In the genomic region with DNA sequence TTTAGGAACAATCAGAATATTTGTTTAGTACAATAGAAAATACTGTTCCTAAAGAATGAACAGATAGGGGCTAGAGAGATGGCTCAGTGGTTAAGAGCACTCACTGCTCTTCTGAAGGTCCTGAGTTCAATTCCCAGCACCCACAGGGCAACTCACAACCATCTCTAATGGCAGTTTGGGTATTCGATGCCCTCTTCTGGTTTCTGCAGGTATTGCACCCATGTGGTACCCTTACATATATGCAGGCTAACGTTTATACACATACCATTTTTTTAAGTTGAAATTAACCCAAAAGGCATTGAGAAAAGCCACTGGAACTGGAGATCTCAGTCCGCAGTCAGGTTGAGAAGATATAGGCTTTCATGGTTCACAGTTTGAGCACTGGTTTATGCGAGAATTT, we compare ENCODE assay signal across 17 mouse cellular contexts.
DNase-seq lines count a peak whose midpoint lies in the region; TF ChIP-seq lines count a peak whose summit lies in the region.
"Had no signal": no experiment of that assay in that cellular context is flagged by ENCODE, and none has a peak within 500 bp of the region (broad histone marks: within the 10 kb centered on the region; RNA-seq: fewer than 3 reads in every experiment).

No protein-coding gene starts in this region.

- H3K4me2 ChIP-seq in CH12.LX (ENCODE audit: insufficient read depth, low read depth, poor library complexity, severe bottlenecking), result no peak overlapping the region
- H3K4me2 ChIP-seq: forebrain, embryonic 12.5 days had no signal

- no peak for TF ChIP-seq EP300 in CH12.LX (IDR thresholded peaks at IDR 0.05; ENCODE audit: low read length)

- no peak for TF ChIP-seq POLR2A in cerebellum, adult 2 months (IDR thresholded peaks at IDR 0.05; ENCODE audit: borderline replicate concordance, insufficient read depth, low read length)
- TF ChIP-seq POLR2A in CH12.LX (IDR thresholded peaks at IDR 0.05; ENCODE audit: low read depth, low read length), result no peak
- TF ChIP-seq POLR2A in brain, embryonic 14.5 days (IDR thresholded peaks at IDR 0.05; ENCODE audit: borderline replicate concordance, extremely low read depth, insufficient read depth, insufficient read length, poor library complexity, severe bottlenecking), result no peak

- in situ Hi-C loops in CH12.LX (cut with MboI; ENCODE audit: low pct_ligation_motif_present, low pct_unique_long_range_greater_than_20kb, low sequenced_read_pairs), result no loop called here

- dilution Hi-C loops in CH12.LX (cut with MboI; ENCODE audit: extremely low pct_ligation_motif_present, extremely low pct_unique_long_range_greater_than_20kb, low sequenced_read_pairs), result no loop called here

- DNase-seq in cerebellum, adult 2 months, result no peak
- no peak for DNase-seq in cerebellum, adult 11 months
- DNase-seq in layer of hippocampus, adult 2 months (ENCODE audit: low spot score in 2 of 2), result no peak
- no peak for DNase-seq in layer of hippocampus, adult 8-10 months (ENCODE audit: low spot score in 2 of 2)
- DNase-seq in CH12.LX (ENCODE audit: extremely low read depth), result no peak
- no peak for DNase-seq in brain, embryonic 14.5 days (ENCODE audit: low read depth)
- no peak for DNase-seq in adrenal gland, adult 8-10 months
- no peak for DNase-seq in ovary, postnatal 14 days (ENCODE audit: low spot score)
- DNase-seq: adrenal gland, postnatal 10 days; cerebellum, adult 9-11 months; embryo, embryonic 11 days; heart, adult 18-20 months; lung, postnatal 14 days; right cerebral cortex, adult 18-20 months; spleen, adult 18-20 months; thymus, postnatal 36 days had no signal

- 93% methylated on average over 4 of the region's 4 CpGs for WGBS in cerebellum, adult 2 months

- no peaks in the 10 kb centered on the region for H3K36me3 ChIP-seq in CH12.LX (replicated peaks in 1 of 2; ENCODE audit: control insufficient read depth in 1 of 2, insufficient read depth in 1 of 2, low read length in 1 of 2)

- H3K9ac ChIP-seq in CH12.LX (ENCODE audit: insufficient read depth, low read depth), result no peak overlapping the region
- H3K9ac ChIP-seq: forebrain, embryonic 12.5 days had no signal

- no peaks in the 10 kb centered on the region for H3K79me2 ChIP-seq in CH12.LX (replicated peaks; ENCODE audit: control insufficient read depth, extremely low read depth, insufficient read depth, poor library complexity, severe bottlenecking)

- peak; percentile 20; the same call in 1 of the 2 replicates for TF ChIP-seq CTCF in cerebellum, adult 2 months (IDR thresholded peaks at IDR 0.05; ENCODE audit: borderline replicate concordance, insufficient read depth, low read depth, low read length)
- peak; percentile 64 for TF ChIP-seq CTCF in layer of hippocampus, adult 2 months (conservative IDR thresholded peaks at IDR 0.05)
- TF ChIP-seq CTCF in CH12.LX (conservative IDR thresholded peaks at IDR 0.05 in 1 of 2, IDR thresholded peaks at IDR 0.05 in 1 of 2; ENCODE audit: low read depth in 2 of 2, low read length in 2 of 2), result peak; percentile 4 to 13; a peak in 1 of 4 replicates
- peak; percentile 17; the same call in 1 of the 2 replicates for TF ChIP-seq CTCF in brain, embryonic 14.5 days (IDR thresholded peaks at IDR 0.05; ENCODE audit: borderline replicate concordance, extremely low read depth, insufficient read depth, insufficient read length)

- H3K27ac ChIP-seq in cerebellum, adult 2 months (ENCODE audit: insufficient read depth, low read length), result no peak overlapping the region
- H3K27ac ChIP-seq in layer of hippocampus, adult 2 months, result no peak overlapping the region
- no peak overlapping the region for H3K27ac ChIP-seq in CH12.LX (ENCODE audit: insufficient read depth, low read depth)
- H3K27ac ChIP-seq: forebrain, embryonic 12.5 days had no signal

- H3K27me3 ChIP-seq in cerebellum, adult 2 months (ENCODE audit: control insufficient read depth, insufficient read depth, low read length), result no peaks in the 10 kb centered on the region
- H3K27me3 ChIP-seq in CH12.LX (replicated peaks), result no peaks in the 10 kb centered on the region
- H3K27me3 ChIP-seq: forebrain, embryonic 12.5 days had no signal

- H3K4me3 ChIP-seq in cerebellum, adult 2 months (replicated peaks; ENCODE audit: insufficient read depth, low read depth, low read length), result no peak overlapping the region
- no peak overlapping the region for H3K4me3 ChIP-seq in layer of hippocampus, adult 2 months
- H3K4me3 ChIP-seq in CH12.LX (replicated peaks in 1 of 3; ENCODE audit: low read depth in 2 of 3, low read length in 2 of 3, poor library complexity in 1 of 3), result no peak overlapping the region
- H3K4me3 ChIP-seq: forebrain, embryonic 12.5 days had no signal

- no peaks in the 10 kb centered on the region; the same call in 1 of the 2 replicates for H3K4me1 ChIP-seq in cerebellum, adult 2 months (ENCODE audit: control insufficient read depth, insufficient read depth, low read length)
- H3K4me1 ChIP-seq in CH12.LX (ENCODE audit: control insufficient read depth in 1 of 2, insufficient read depth in 2 of 2), result no peaks in the 10 kb centered on the region
- H3K4me1 ChIP-seq: forebrain, embryonic 12.5 days had no signal

- no peak for TF ChIP-seq RAD21 in CH12.LX (IDR thresholded peaks at IDR 0.05; ENCODE audit: low read depth, low read length)

- peaks cover 27% of the 10 kb centered on the region for H3K9me3 ChIP-seq in CH12.LX (replicated peaks; ENCODE audit: low read length)

TF ChIP-seq in CH12.LX, 34 proteins besides CTCF, POLR2A, EP300 and RAD21:
- TF ChIP-seq MYC (IDR thresholded peaks at IDR 0.05; ENCODE audit: low read depth, low read length) (no peak), GABPA (IDR thresholded peaks at IDR 0.05; ENCODE audit: insufficient replicate concordance, low read depth, low read length) (no peak), CHD1 (IDR thresholded peaks at IDR 0.05; ENCODE audit: low read depth, low read length) (no peak), ZKSCAN1 (IDR thresholded peaks at IDR 0.05; ENCODE audit: borderline replicate concordance, low read depth, low read length) (no peak)

Comparison
In these comparisons a context has a peak if more than half of its experiments do, and no peak if none do; other contexts are left out.
1. CTCF ChIP-seq: peak in every context shown above with its lines; median percentile 64 in layer of hippocampus, adult 2 months; 20 in cerebellum, adult 2 months; 17 in brain, embryonic 14.5 days; 8 in CH12.LX.